Mouse (Mus musculus) monocyte, adult 2 months (primary cell): ENCODE data around the gene Tmem145.
"Not testable (repeated sequence)": the region's sequence is repeated elsewhere in the genome, so short reads cannot be mapped to it uniquely, and the experiment has no call there.

ENCODE experiments used
- DNase-seq, 2 experiments: peaks; one replicate each; pipeline ENCODE4 v3.0.0; 2022; ENCODE audit warnings: low spot score in 2 of 2, low read depth in 1 of 2

The Tmem145 gene

GRCm38 (mm10) chr7:25317446-25317999, 11.6 kb downstream of the Tmem145 start:
- no peak for DNase-seq

DNA sequence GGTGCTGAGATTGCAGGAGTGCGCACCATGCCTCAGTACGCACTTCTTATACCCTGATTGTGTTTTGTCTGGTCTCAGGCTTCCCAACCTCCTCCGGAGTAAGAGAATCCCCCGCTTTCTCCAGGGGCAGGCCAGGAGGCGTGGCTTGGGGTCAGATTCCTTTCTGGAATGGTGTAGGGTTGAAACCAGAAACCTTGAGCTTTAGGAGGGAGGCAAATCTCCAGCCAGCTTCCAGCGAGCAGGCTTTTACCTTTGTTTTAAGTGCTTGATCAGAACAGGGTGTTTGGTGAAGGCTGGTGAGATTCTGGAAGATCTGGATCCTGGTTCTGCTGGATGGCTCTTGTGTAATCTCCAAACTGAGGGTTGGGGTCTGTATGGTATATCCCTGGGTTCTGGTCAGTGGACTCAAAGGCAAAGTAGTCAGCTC, 16.2 kb downstream of the Tmem145 start:
- no peak for DNase-seq

- DNase-seq = no peak
These were observed 17.3 kb downstream of the Tmem145 start for GRCm38 (mm10) chr7:25323219-25323618.

- DNase-seq = not testable (repeated sequence)
These were observed 19.5 kb downstream of the Tmem145 start for GRCm38 (mm10) chr7:25325431-25325830.

- no peak for DNase-seq
These were observed 20.3 kb downstream of the Tmem145 start for GRCm38 (mm10) chr7:25326233-25326632.

GRCm38 (mm10) chr7:25333596-25334307, 27.8 kb downstream of the Tmem145 start:
- DNase-seq = peak; percentile 18 to 44

- no peak for DNase-seq
These were observed 28.6 kb downstream of the Tmem145 start for GRCm38 (mm10) chr7:25334472-25334871.

GRCm38 (mm10) chr7:25339329-25339728, 33.4 kb downstream of the Tmem145 start:
- DNase-seq = no peak

- no peak for DNase-seq
These were observed 35.3 kb downstream of the Tmem145 start for GRCm38 (mm10) chr7:25341000-25341784.

- DNase-seq = no peak
These were observed 43.0 kb downstream of the Tmem145 start for GRCm38 (mm10) chr7:25348861-25349260.

DNA sequence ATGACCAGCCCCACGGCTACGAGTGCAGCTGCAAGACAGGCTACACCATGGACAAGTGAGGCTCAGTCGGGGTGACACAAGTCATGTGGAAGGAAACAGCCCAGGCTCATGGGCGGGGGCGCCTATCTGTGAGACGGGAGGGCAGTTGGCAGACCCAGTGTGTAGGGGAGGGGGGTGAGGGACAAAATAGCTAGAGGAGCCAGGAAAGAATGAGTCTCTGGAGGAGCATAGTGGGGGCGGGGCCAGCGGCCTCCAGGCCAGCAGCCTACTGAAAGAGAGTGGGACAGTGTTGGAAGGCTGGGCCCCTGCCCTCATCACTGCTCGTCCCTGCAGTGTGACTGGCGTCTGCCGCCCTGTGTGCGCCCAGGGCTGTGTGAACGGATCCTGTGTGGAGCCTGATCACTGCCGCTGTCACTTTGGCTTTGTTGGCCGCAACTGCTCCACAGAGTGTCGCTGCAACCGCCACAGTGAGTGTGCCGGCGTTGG, 52.9 kb downstream of the Tmem145 start:
- DNase-seq = no peak

DNA sequence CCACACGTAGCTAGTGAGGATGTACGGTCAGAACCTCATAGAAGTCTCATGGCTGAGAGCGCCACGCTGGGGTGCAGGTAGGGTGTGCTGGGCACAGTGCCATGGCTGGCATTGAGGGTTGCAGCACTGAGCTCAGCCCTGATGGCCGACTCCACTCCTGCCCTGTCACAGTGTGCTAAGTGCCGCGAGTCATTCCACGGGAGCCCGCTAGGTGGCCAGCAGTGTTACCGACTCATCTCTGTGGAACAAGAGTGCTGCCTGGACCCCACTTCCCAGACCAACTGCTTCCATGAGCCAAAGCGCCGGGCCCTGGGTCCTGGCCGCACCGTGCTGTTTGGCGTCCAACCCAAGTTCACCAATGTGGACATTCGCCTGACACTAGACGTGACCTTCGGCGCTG, 57.2 kb downstream of the Tmem145 start:
- DNase-seq = no peak

- no peak for DNase-seq
These were observed 57.7 kb downstream of the Tmem145 start for GRCm38 (mm10) chr7:25363632-25364031.
